Mouse (Mus musculus) MEL (cell line): ENCODE measurements at regions not wholly inside any gene's neighbourhood (a gene's known extent, or its start where the extent isn't known, plus 50 kb on each side); places are given as distances from the start of the nearest gene placed in this dataset.

Experiments used
- CTCF ChIP-seq, 3 experiments: IDR thresholded peaks in 2 of 3; conservative IDR thresholded peaks in 1 of 3; 2 replicates each; pipeline ENCODE4 v1.5.1; 2011 to 2012; ENCODE audit warnings: low read length in 3 of 3, low read depth in 2 of 3, mild to moderate bottlenecking in 2 of 3, improper control_type of control experiment in 1 of 3, inconsistent platforms in 1 of 3, mixed read lengths in 1 of 3, moderate library complexity in 1 of 3; ENCODE audit not compliant: control insufficient read depth in 1 of 3, insufficient read depth in 1 of 3, poor library complexity in 1 of 3, severe bottlenecking in 1 of 3
- E2F4 ChIP-seq: IDR thresholded peaks from 2 replicates; pipeline ENCODE4 v1.6.1; 2011; ENCODE audit warnings: low read depth, low read length, improper control_type of control experiment, borderline replicate concordance
- EP300 ChIP-seq, 2 experiments: IDR thresholded peaks; 2 replicates each; pipeline ENCODE4 v1.6.1; 2011; ENCODE audit warnings: improper control_type of control experiment in 2 of 2, low read length in 2 of 2, low read depth in 1 of 2, mild to moderate bottlenecking in 1 of 2
- ETS1 ChIP-seq: IDR thresholded peaks from 2 replicates; pipeline ENCODE4 v1.6.1; 2012; ENCODE audit warnings: low read depth, mild to moderate bottlenecking, inconsistent platforms, low read length, improper control_type of control experiment, moderate library complexity
- GABPA ChIP-seq: IDR thresholded peaks from 2 replicates; pipeline ENCODE4 v1.6.1; 2012; ENCODE audit warnings: low read depth, mild to moderate bottlenecking, inconsistent platforms, low read length, improper control_type of control experiment, moderate library complexity
- GATA1 ChIP-seq: IDR thresholded peaks from 2 replicates; pipeline ENCODE4 v1.6.1; 2011; ENCODE audit warnings: low read depth, low read length, improper control_type of control experiment
- TBP ChIP-seq: IDR thresholded peaks from 2 replicates; pipeline ENCODE4 v1.8.0; 2011; ENCODE audit warnings: low read depth, low read length, improper control_type of control experiment
- TCF12 ChIP-seq: IDR thresholded peaks from 2 replicates; pipeline ENCODE4 v1.6.1; 2014; ENCODE audit warnings: low read depth, mild to moderate bottlenecking, inconsistent platforms, low read length, improper control_type of control experiment, moderate library complexity
- USF1 ChIP-seq: IDR thresholded peaks from 2 replicates; pipeline ENCODE4 v1.6.1; 2014; ENCODE audit warnings: low read depth, mild to moderate bottlenecking, inconsistent platforms, low read length, improper control_type of control experiment, moderate library complexity
- ZNF384 ChIP-seq: IDR thresholded peaks from 2 replicates; pipeline ENCODE4 v1.6.1; 2012; ENCODE audit warnings: low read depth, mild to moderate bottlenecking, inconsistent platforms, low read length, improper control_type of control experiment

DNA sequence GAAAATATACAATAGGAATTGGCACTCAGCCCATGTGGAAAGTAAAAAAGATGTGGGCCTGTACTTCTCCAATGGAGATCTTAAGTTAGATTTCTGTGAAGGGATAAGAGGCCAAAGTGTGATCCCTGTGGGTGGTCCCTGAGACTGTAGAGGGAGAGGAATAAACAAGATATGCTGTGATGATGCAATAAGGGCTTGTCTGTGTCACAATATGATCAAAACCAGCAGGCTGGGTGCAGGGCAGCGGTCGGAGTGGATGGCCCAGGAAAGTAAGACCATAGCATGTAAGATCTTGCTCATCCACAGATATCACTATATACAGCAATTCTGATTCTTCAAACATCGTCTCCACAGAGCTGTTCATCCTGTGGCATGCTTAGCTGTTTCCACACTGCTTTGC lies 188.3 kb upstream of the Vwde start:
- TF ChIP-seq TCF12 (no peak), EP300 (IDR thresholded peaks at IDR 0.05; ENCODE audit: low read depth in 1 of 2, low read length in 2 of 2) (no peak), ETS1 (no peak), CTCF (IDR thresholded peaks at IDR 0.05 in 2 of 3, conservative IDR thresholded peaks at IDR 0.05 in 1 of 3; ENCODE audit: control insufficient read depth in 1 of 3, insufficient read depth in 1 of 3, low read depth in 2 of 3, low read length in 3 of 3, poor library complexity in 1 of 3, severe bottlenecking in 1 of 3) (no peak), E2F4 (no peak), USF1 (no peak), GATA1 (no peak), TBP (no peak), GABPA (no peak), ZNF384 (no peak)
